Mouse (Mus musculus): Measurements from ENCODE around the gene Cdh1.

The Cdh1 gene

DNA sequence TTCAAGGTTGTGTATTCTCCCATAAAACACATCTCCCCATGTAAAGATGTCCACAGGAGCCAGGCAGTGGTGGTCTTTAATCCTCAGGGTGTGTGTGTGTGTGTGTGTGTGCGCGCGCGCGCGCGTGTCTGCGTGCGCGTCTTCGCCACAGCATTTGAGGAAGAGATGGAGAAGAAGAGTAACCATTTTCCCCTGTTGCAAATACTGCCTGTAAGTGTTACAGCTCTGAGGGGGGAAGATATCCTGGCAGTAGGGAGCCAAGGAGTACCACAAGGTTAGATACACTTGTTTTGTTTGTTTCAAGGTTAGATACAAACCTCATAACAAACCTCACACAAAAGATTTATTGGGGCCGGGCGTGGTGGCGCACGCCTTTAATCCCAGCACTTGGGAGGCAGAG is 71.2 kb downstream of the Cdh1 start:
- DNase-seq, result no peak

GRCm38 (mm10) chr8:106674894-106675293 is 71.7 kb downstream of the Cdh1 start:
- DNase-seq, result no peak

- peak; percentile 87 to 91 for DNase-seq
Measured at GRCm38 (mm10) chr8:106682971-106683668, 80.0 kb downstream of the Cdh1 start, which contains the start of gene Tango6. TSS of gene Tango6 (plus strand) at chr8:106683068.

- no peak for DNase-seq
Measured at GRCm38 (mm10) chr8:106684387-106684786, 81.2 kb downstream of the Cdh1 start.

DNA sequence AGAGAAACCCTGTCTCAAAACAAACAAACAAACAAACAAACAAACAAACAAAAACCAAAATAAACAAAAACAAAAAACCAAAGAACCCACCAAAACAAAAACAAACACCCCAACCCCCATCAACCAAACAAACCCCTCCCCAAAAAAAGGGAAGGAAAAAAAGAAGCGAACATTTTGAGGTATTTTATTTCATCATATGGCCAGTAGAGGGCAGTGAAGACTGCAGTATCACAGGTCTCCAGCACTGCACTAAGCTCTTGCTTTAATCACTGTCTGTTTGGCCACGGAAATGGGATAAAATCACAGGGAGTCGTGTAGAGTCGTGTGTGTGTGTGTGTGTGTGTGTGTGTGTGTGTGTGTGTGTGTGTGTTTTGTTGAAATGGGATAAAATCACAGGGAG is 84.3 kb downstream of the Cdh1 start:
- DNase-seq, result no peak

DNA sequence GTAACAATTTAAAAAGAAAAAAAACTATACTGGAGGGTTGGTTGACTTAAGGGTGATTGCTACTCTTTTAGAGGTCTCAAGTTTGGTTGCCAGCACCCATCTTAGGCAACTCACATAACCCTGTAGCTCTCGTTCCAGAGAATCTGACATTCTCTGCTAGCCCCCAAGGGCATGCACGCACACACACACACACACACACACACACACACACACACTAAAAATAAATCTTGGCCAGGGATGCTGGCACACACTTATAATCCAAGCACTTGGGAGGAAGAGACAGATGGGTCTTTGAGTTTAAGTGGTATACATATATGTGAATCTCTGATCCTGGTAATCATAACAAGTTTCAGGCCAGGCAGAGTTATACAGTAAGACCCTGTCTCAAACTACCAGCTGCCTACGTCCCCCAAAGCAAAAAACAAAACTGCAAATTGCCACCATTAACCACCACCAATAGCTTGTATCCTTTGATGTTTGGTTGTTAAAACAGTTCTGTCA is 94.6 kb downstream of the Cdh1 start:
- no peak for DNase-seq

GRCm38 (mm10) chr8:106699588-106699987 is 96.4 kb downstream of the Cdh1 start:
- peak; percentile 48 to 61 for DNase-seq

GRCm38 (mm10) chr8:106700131-106700530 is 97.0 kb downstream of the Cdh1 start:
- no peak for DNase-seq

- DNase-seq, result no peak
Measured at GRCm38 (mm10) chr8:106701360-106701759, 98.2 kb downstream of the Cdh1 start.

DNA sequence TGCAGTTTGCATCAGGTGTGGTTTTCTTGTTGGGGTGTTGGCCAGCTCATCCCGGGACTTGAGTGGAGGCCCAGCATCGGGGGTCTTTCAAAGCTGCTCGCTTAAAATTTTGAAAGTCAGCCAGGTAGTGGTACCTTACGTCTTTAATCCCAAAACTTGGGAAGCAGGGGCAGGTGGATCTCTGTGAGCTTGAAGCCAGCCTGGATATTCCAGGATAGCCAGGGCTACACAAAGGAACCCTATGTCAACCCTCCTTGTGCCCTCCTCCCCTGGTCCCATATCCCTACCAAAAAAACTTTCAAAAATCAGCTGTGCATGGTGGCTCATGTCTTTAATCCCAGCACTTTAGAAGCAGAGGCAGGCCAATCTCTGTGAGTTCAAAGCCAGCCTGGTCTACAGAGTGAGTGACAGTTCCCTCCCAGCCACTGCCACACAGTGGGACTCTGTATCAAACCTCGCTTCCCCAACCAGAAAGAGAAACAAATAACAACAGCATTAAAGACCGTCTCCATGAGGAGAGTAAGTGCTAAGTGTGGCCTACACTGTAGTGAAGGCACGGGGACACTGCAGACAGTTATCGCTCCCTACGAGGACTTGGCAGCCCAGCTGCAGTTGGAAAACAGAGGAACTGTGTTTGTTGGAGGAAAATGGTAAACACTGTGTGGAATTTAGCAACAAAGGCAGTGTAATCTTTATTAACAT is 101.2 kb downstream of the Cdh1 start:
- DNase-seq, result no peak

DNA sequence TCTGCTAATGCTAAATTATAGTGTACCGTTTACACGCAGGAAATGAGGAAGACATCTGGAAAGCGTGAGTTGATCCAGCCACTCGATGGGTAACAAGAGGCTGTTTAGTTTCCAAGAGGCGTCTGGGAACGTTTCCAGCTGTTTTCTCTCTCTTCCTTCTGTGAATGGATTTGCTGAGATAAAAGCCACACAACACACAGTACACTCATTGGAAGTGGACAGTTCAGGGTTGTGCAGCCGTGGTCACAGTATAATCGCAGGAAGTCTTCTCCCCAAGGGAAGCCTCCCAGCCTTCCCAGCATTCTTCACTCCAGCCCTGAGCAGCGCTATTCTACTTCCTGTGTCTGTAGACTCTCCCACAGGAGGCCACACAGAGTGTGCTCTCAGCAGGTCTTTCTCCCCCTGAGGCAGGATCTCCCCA is 101.8 kb downstream of the Cdh1 start:
- no peak for DNase-seq

DNA sequence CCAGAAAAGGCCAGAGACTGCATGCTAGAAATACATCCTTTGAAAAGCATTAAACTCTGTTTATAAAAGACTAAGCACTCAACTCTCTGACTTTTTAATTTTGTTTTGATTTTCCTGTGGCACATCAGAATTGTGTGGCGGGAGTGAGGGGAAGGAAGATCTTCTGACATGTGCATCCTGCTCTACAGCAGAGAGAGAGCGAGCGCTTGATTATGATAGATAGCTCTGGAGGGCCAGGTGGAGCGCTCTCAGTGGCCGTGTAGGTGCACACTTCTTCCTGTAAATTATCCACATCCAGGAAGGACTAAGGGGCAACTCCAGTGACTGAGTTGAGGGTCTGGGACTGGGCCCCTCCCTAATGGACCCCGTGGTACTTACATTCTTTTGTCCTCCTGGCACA is 103.0 kb downstream of the Cdh1 start:
- DNase-seq, result no peak

DNA sequence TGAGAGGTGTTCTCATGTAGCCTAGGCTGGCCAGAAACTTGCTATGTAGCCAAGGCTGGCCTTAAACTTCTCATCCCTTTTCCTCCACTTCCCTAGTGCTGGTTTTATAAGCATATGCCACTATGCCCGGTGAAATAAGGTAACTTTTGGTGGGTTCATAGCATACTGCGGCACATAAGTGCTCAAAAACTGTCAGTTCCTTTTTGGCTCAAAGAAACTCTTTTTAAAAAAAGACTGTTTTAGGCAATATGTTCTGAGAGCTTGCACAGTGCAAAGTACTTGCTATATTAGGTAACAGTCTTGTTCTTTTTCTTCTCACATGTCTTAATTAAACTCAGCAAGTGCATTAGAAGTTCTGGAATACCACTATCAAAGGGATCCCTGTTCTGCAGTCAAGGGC is 106.9 kb downstream of the Cdh1 start:
- no peak for DNase-seq

- DNase-seq, result no peak
Measured at GRCm38 (mm10) chr8:106712487-106712886, 109.3 kb downstream of the Cdh1 start.

DNA sequence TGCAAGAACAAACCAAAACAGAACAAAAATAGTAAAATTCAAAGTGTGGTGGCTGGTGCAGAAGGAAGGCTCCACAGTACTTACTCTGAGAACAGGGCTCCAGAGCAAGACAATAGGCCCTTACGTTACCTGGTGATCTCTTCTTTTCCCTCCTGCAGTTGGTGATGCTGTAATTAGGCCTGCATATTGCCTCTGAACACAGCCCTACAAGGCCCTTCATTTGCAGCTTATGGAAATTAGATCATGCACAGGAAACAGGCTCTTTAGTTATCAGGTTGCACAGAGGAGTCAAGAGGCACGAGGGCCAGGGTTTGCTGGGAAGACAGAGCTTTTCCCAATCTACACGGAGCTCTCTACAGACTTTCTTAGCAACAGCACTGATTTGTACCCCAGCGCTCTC is 111.1 kb downstream of the Cdh1 start:
- DNase-seq, result no peak

DNA sequence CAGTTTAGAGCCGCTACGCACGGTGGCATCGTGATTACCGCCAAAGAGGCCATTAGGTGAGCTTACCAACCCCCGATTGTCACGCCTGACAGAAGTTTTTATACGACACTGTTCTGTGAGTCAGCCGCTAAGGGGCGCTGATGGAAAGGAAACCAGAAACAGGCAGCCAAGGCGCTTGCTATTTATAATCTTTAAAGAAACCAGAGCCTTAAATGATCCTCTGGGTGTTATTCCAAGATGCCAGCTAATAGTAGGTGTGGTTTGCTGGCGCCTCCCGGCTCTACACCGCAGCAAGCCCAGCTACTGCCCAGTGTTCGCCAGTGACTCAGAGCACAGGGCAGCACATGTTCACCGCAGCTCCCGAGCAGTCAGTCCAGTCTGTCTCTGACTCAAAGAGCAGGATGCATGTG is 114.9 kb downstream of the Cdh1 start:
- peak; percentile 58 to 65 for DNase-seq
